Mouse (Mus musculus) lung, postnatal 0 days (tissue): ENCODE data around the gene Ttc16. TPM values are rescaled to one million over a fixed set of nuclear protein-coding genes. Genes with fewer than 3 reads are reported as not detected.
A peak's percentile ranks its signal among the peaks of the same experiment; 100 is the strongest.

Source experiments
- ATAC-seq: fragments of 200-750 bp; cut with Nextera tagmentation; 2 replicates; pipeline ENCODE4 v1.8.0; 2017; ENCODE audit warnings: moderate library complexity
- DNase-seq: peaks from one replicate; pipeline ENCODE4 v3.0.0-alpha.2; 2016; ENCODE audit warnings: low spot score
- H3K27ac ChIP-seq: fragments of 300-500 bp; sonication (generic); 2 replicates; pipeline ENCODE4 v1.5.1; 2014; ENCODE audit warnings: antibody characterized with exemption, mild to moderate bottlenecking, low read length, mixed read lengths
- H3K27me3 ChIP-seq: fragments of 300-500 bp; sonication (generic); replicated peaks from 2 replicates; pipeline ENCODE4 v1.6.1; 2014; ENCODE audit warnings: low read length, mixed read lengths; ENCODE audit not compliant: insufficient read depth
- H3K36me3 ChIP-seq: fragments of 300-500 bp; sonication (generic); 2 replicates; pipeline ENCODE4 v1.6.1; 2014; ENCODE audit warnings: low read length, mixed read lengths; ENCODE audit not compliant: insufficient read depth
- H3K4me1 ChIP-seq: fragments of 300-500 bp; sonication (generic); 2 replicates; pipeline ENCODE4 v1.6.1; 2014; ENCODE audit warnings: antibody characterized with exemption, low read depth, low read length, mixed read lengths; ENCODE audit not compliant: insufficient read depth
- H3K4me2 ChIP-seq: fragments of 300-500 bp; sonication (generic); replicated peaks from 2 replicates; pipeline ENCODE4 v1.6.1; 2014; ENCODE audit warnings: low read depth, mild to moderate bottlenecking, low read length, moderate library complexity, mixed read lengths
- H3K4me3 ChIP-seq: fragments of 300-500 bp; sonication (generic); 2 replicates; pipeline ENCODE4 v1.5.1; 2014; ENCODE audit warnings: low read depth, low read length
- H3K9ac ChIP-seq: fragments of 300-500 bp; sonication (generic); replicated peaks from 2 replicates; pipeline ENCODE4 v1.6.1; 2014; ENCODE audit warnings: low read depth, mild to moderate bottlenecking
- H3K9me3 ChIP-seq: fragments of 300-500 bp; sonication (generic); 2 replicates; pipeline ENCODE4 v1.6.1; 2016; ENCODE audit warnings: low read length, mixed read lengths
- CTCF ChIP-seq: IDR thresholded peaks from 2 replicates; pipeline ENCODE4 v1.5.1; 2016; ENCODE audit warnings: antibody characterized with exemption, mild to moderate bottlenecking
- EP300 ChIP-seq: IDR thresholded peaks from 2 replicates; pipeline ENCODE4 v1.6.1; 2016; ENCODE audit warnings: antibody characterized with exemption, mild to moderate bottlenecking, control low read depth
- WGBS: fragments of 180-500 bp; shearing (Covaris S2); extraction: QIAGEN DNeasy Blood & Tissue Kit; methylation state at CpG from one replicate; pipeline ENCODE4 v1.1.7; 2014; 5-methylcytosine and 5-hydroxymethylcytosine counted together
- polyA plus RNA-seq: library from polyadenylated mRNA; unstranded; fragments of >200 nt; fragmentation: Nextera tagmentation; extraction: Ambion mirVana; gene quantifications from 2 replicates; pipeline ENCODE4 v1.2.1, GENCODE M21; 2015

Ttc16 gene
- polyA plus RNA-seq, 1 experiment from 2014 or later, result 1.8 TPM

DNA sequence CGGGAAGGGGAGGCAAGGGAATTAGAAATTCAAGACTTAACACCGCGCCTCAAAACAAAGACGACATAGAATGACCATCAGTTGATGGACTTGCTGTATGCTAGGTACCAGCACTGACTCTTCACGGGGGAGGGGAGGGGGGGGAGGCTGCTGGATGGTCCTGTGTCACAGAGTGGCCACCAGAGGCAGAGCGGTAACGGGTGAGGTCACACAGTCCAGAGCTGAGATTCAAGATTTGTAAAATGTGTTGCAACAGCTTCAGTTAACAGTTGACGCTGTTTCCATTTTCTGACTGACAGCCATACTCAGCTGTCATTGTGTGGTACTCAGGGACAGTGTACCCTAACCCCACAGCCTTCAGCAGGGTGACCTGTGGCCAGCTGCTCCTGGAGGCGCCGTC lies 23.3 kb downstream of the Ttc16 start:
- peak overlapping the region; percentile 24; the same call in 1 of the 2 replicates for H3K4me3 ChIP-seq
- no peak overlapping the region for H3K27ac ChIP-seq
- ATAC-seq, result peak; percentile 32
- no peaks in the 10 kb centered on the region for H3K27me3 ChIP-seq
- H3K4me1 ChIP-seq, result no peaks in the 10 kb centered on the region
- H3K36me3 ChIP-seq, result peaks cover 12% of the 10 kb centered on the region; the same call in 1 of the 2 replicates
- no peaks in the 10 kb centered on the region for H3K9me3 ChIP-seq
- H3K4me2 ChIP-seq, result peak overlapping the region; percentile 48
- H3K9ac ChIP-seq, result no peak overlapping the region
- 66% methylated on average over 10 of the region's 10 CpGs for WGBS
- DNase-seq, result peak; percentile 78
- TF ChIP-seq EP300 (no peak), CTCF (peak; percentile 63)

- Histone ChIP-seq H3K4me3 (peak overlapping the region; percentile 24), H3K4me2 (peak overlapping the region; percentile 48), H3K9me3 (no peaks in the 10 kb centered on the region), H3K36me3 (peaks cover 12% of the 10 kb centered on the region; the same call in 1 of the 2 replicates), H3K27me3 (no peaks in the 10 kb centered on the region), H3K27ac (no peak overlapping the region; the same call in 1 of the 2 replicates), H3K9ac (no peak overlapping the region), H3K4me1 (no peaks in the 10 kb centered on the region)
- TF ChIP-seq EP300 (no peak), CTCF (no peak)
- no peak for DNase-seq
- peak; percentile 34 for ATAC-seq
- WGBS, result 42% methylated on average over 8 of the region's 10 CpGs
Measured at GRCm38 (mm10) chr2:32751665-32752033, 23.8 kb downstream of the Ttc16 start.

GRCm38 (mm10) chr2:32750887-32751664 lies 24.4 kb downstream of the Ttc16 start:
- peak overlapping the region; percentile 48 for H3K4me2 ChIP-seq
- peak overlapping the region; percentile 24 for H3K4me3 ChIP-seq
- H3K36me3 ChIP-seq, result peaks cover 12% of the 10 kb centered on the region; the same call in 1 of the 2 replicates
- no peak overlapping the region; the same call in 1 of the 2 replicates for H3K27ac ChIP-seq
- H3K4me1 ChIP-seq, result no peaks in the 10 kb centered on the region
- DNase-seq (peak; percentile 85), ATAC-seq (peak; percentile 92)
- H3K9ac ChIP-seq, result no peak overlapping the region
- WGBS, result 32% methylated on average over 31 of the region's 31 CpGs
- no peaks in the 10 kb centered on the region for H3K9me3 ChIP-seq
- TF ChIP-seq CTCF (no peak), EP300 (no peak)
- H3K27me3 ChIP-seq, result no peaks in the 10 kb centered on the region

DNA sequence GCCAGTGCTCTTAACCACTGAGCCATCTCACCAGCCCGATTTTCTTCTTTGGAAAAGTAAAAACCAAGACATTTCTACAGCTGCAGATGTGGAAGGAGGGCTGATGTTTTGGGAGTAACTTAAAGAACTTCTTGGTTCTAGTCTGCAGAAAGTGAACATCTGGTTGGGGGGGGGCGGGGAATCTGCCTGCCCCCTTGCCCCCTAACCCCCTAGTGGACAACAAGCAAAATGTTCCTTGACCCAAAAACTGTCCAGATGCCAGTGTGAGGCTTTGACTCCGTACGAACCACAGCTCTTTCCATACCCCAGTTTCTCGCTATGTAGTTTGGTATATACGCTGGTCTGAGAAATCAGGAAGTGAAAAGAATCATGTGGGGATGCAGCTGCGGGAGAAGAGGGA lies 25.2 kb downstream of the Ttc16 start:
- 70% methylated on average over 7 of the region's 7 CpGs for WGBS
- peaks cover 12% of the 10 kb centered on the region; the same call in 1 of the 2 replicates for H3K36me3 ChIP-seq
- ATAC-seq, result no peak
- H3K27me3 ChIP-seq, result no peaks in the 10 kb centered on the region
- DNase-seq, result no peak
- H3K4me3 ChIP-seq, result no peak overlapping the region
- no peaks in the 10 kb centered on the region for H3K4me1 ChIP-seq
- no peak overlapping the region for H3K4me2 ChIP-seq
- no peak overlapping the region for H3K9ac ChIP-seq
- no peak overlapping the region for H3K27ac ChIP-seq
- TF ChIP-seq CTCF, result peak; percentile 48
- TF ChIP-seq EP300, result no peak
- H3K9me3 ChIP-seq, result no peaks in the 10 kb centered on the region

- no peak overlapping the region for H3K4me2 ChIP-seq
- ATAC-seq (no peak), DNase-seq (no peak)
- no peaks in the 10 kb centered on the region for H3K27me3 ChIP-seq
- H3K9me3 ChIP-seq, result no peaks in the 10 kb centered on the region
- TF ChIP-seq EP300, result no peak
- TF ChIP-seq CTCF, result no peak
- peaks cover 8% of the 10 kb centered on the region; the same call in 1 of the 2 replicates for H3K36me3 ChIP-seq
- H3K4me3 ChIP-seq, result no peak overlapping the region
- no peak overlapping the region for H3K9ac ChIP-seq
- no peak overlapping the region for H3K27ac ChIP-seq
- H3K4me1 ChIP-seq, result no peaks in the 10 kb centered on the region
- WGBS, result 82% methylated on average over 16 of the region's 16 CpGs
Measured at GRCm38 (mm10) chr2:32749082-32749481, 26.4 kb downstream of the Ttc16 start.

- Histone ChIP-seq H3K4me2 (no peak overlapping the region), H3K36me3 (0 out of 2 replicates have a peak, but pooled peaks cover 5% of the 10 kb centered on the region), H3K4me1 (peaks cover 9% of the 10 kb centered on the region; the same call in 1 of the 2 replicates), H3K9ac (no peak overlapping the region), H3K27me3 (no peaks in the 10 kb centered on the region), H3K4me3 (no peak overlapping the region), H3K9me3 (no peaks in the 10 kb centered on the region), H3K27ac (no peak overlapping the region)
- no peak for ATAC-seq
- WGBS, result 57% methylated on average over 15 of the region's 15 CpGs
- TF ChIP-seq EP300 (no peak), CTCF (no peak)
- no peak for DNase-seq
Measured at GRCm38 (mm10) chr2:32744272-32744982, 31.0 kb downstream of the Ttc16 start.
